Mouse (Mus musculus): Measurements from ENCODE around the gene Kdelr1. TPM values are rescaled to one million over a fixed set of nuclear protein-coding genes. Genes with fewer than 3 reads are reported as not detected.

Gene Kdelr1
- polyA plus RNA-seq, 1 experiment from 2014 or later, result 31.6 TPM

Other genes starting within 250 kb of the Kdelr1 start
- gene Rasip1, start 245.3 kb upstream of the Kdelr1 start, polyA plus RNA-seq (2015; fragmentation: Nextera tagmentation; extraction: Ambion mirVana), result 5.7 TPM in 2 replicates
- 1.8 and 3.8 TPM in 2 replicates for gene Mamstr, start 232.8 kb upstream of the Kdelr1 start, polyA plus RNA-seq (2015; fragmentation: Nextera tagmentation; extraction: Ambion mirVana)
- gene Fut2, start 206.4 kb upstream of the Kdelr1 start, polyA plus RNA-seq (2015; fragmentation: Nextera tagmentation; extraction: Ambion mirVana), result 0.25 TPM in 1 of 2 replicates, not detected in the other
- 0.15 TPM in 1 of 2 replicates, not detected in the other for gene Ntn5, start 188.8 kb upstream of the Kdelr1 start, polyA plus RNA-seq (2015; fragmentation: Nextera tagmentation; extraction: Ambion mirVana)
- 0.16 and 0.17 TPM in 2 replicates for gene Sec1, start 178.4 kb upstream of the Kdelr1 start, polyA plus RNA-seq (2015; fragmentation: Nextera tagmentation; extraction: Ambion mirVana)
- 14.9 and 19.8 TPM in 2 replicates for gene Car11, start 172.9 kb upstream of the Kdelr1 start, polyA plus RNA-seq (2015; fragmentation: Nextera tagmentation; extraction: Ambion mirVana)
- gene Dbp, start 167.7 kb upstream of the Kdelr1 start, polyA plus RNA-seq (2015; fragmentation: Nextera tagmentation; extraction: Ambion mirVana), result 2.5 and 3.0 TPM in 2 replicates
- gene Rpl18, start 157.3 kb upstream of the Kdelr1 start, polyA plus RNA-seq (2015; fragmentation: Nextera tagmentation; extraction: Ambion mirVana), result 808 and 823 TPM in 2 replicates
- gene Sphk2, start 154.8 kb upstream of the Kdelr1 start, polyA plus RNA-seq (2015; fragmentation: Nextera tagmentation; extraction: Ambion mirVana), result 25.3 and 29.7 TPM in 2 replicates
- 1.3 TPM in 2 replicates for gene Fam83e, start 151.6 kb upstream of the Kdelr1 start, polyA plus RNA-seq (2015; fragmentation: Nextera tagmentation; extraction: Ambion mirVana)
- not detected in 2 replicates for gene Spaca4, start 147.0 kb upstream of the Kdelr1 start, polyA plus RNA-seq (2015; fragmentation: Nextera tagmentation; extraction: Ambion mirVana)
- gene Lmtk3, start 89.0 kb upstream of the Kdelr1 start, polyA plus RNA-seq (2015; fragmentation: Nextera tagmentation; extraction: Ambion mirVana), result 12.4 and 13.1 TPM in 2 replicates
- 4.1 and 4.4 TPM in 2 replicates for gene Sult2b1, start 88.1 kb upstream of the Kdelr1 start, polyA plus RNA-seq (2015; fragmentation: Nextera tagmentation; extraction: Ambion mirVana)
- 314 and 335 TPM in 2 replicates for gene Cyth2, start 58.2 kb upstream of the Kdelr1 start, polyA plus RNA-seq (2015; fragmentation: Nextera tagmentation; extraction: Ambion mirVana)
- gene Kcnj14, start 48.0 kb upstream of the Kdelr1 start, polyA plus RNA-seq (2015; fragmentation: Nextera tagmentation; extraction: Ambion mirVana), result 0.45 and 0.49 TPM in 2 replicates
- gene Grwd1, start 41.8 kb upstream of the Kdelr1 start, polyA plus RNA-seq (2015; fragmentation: Nextera tagmentation; extraction: Ambion mirVana), result 49.2 and 53.6 TPM in 2 replicates
- 0.48 TPM in 2 replicates for gene Grin2d, start 5.6 kb downstream of the Kdelr1 start, polyA plus RNA-seq (2015; fragmentation: Nextera tagmentation; extraction: Ambion mirVana)
- gene Syngr4, start 23.9 kb downstream of the Kdelr1 start, polyA plus RNA-seq (2015; fragmentation: Nextera tagmentation; extraction: Ambion mirVana), result 0.62 and 0.92 TPM in 2 replicates
- gene Tmem143, start 24.2 kb downstream of the Kdelr1 start, polyA plus RNA-seq (2015; fragmentation: Nextera tagmentation; extraction: Ambion mirVana), result 3.7 and 4.3 TPM in 2 replicates
- 13.2 and 16.6 TPM in 2 replicates for gene Emp3, start 48.6 kb downstream of the Kdelr1 start, polyA plus RNA-seq (2015; fragmentation: Nextera tagmentation; extraction: Ambion mirVana)
- gene Ccdc114, start 51.3 kb downstream of the Kdelr1 start, polyA plus RNA-seq (2015; fragmentation: Nextera tagmentation; extraction: Ambion mirVana), result 2.5 and 3.5 TPM in 2 replicates
- gene Abcc6, start 157.5 kb downstream of the Kdelr1 start, polyA plus RNA-seq (2015; fragmentation: Nextera tagmentation; extraction: Ambion mirVana), result 0.13 and 0.28 TPM in 2 replicates
- gene Nomo1, start 160.9 kb downstream of the Kdelr1 start, polyA plus RNA-seq (2015; fragmentation: Nextera tagmentation; extraction: Ambion mirVana), result 30.7 and 32.3 TPM in 2 replicates
- gene Kcnj11, start 228.0 kb downstream of the Kdelr1 start, polyA plus RNA-seq (2015; fragmentation: Nextera tagmentation; extraction: Ambion mirVana), result 1.1 and 2.6 TPM in 2 replicates

All from forebrain, embryonic 13.5 days (tissue).